Mouse (Mus musculus): ENCODE measurements at regions not wholly inside any gene's neighbourhood (a gene's known extent, or its start where the extent isn't known, plus 50 kb on each side); places are given as distances from the start of the nearest gene placed in this dataset.

- no peak for DNase-seq (ENCODE audit: low spot score)
These were observed 85.1 kb upstream of the Pcdh8 start for GRCm38 (mm10) chr14:79856245-79856644.

- DNase-seq (ENCODE audit: low spot score): no peak
These were observed 83.1 kb upstream of the Pcdh8 start for GRCm38 (mm10) chr14:79854216-79854615.

DNA sequence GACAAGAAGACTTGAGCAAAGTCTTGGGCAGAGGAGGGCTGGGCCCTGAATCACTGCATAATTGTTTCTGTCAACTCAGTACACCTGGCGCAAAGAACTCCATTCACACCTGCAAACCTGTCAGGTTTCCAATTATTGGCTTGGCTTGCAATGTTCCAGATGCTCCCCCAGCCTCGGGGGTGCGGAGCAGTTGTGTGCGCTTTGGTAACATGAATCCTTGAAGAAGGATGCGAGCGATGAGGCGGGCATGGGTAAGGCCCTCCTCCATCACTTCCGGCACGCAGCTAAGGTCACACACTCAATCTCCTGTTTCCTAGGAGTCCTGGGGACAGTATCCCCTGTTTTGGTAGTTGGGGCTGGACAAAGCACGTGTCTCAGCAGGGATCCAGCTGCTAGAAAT is 81.6 kb upstream of the Pcdh8 start:
- no peak for DNase-seq (ENCODE audit: low spot score)

DNA sequence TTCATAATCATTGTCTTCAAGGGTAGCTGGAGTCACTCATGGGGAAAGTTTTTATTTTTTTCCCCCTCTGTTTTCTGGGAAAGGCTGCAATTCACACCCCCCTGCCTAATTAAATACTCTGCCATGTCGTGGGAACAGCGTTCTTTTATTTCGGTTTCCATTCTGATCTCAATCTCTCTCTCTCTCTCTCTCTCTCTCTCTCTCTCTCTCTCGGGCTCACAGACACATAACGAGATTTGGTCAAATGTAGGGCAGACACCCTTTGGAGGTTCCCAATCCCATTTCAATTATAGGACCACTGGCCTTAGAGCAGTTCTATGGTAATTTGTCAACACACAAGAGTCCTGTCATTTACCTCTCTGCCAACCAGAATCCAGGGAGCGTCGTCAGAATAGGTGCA is 80.7 kb upstream of the Pcdh8 start:
- DNase-seq (ENCODE audit: low spot score): no peak

- no peak for DNase-seq (ENCODE audit: low spot score)
These were observed 80.1 kb upstream of the Pcdh8 start for GRCm38 (mm10) chr14:79851231-79851630.

DNA sequence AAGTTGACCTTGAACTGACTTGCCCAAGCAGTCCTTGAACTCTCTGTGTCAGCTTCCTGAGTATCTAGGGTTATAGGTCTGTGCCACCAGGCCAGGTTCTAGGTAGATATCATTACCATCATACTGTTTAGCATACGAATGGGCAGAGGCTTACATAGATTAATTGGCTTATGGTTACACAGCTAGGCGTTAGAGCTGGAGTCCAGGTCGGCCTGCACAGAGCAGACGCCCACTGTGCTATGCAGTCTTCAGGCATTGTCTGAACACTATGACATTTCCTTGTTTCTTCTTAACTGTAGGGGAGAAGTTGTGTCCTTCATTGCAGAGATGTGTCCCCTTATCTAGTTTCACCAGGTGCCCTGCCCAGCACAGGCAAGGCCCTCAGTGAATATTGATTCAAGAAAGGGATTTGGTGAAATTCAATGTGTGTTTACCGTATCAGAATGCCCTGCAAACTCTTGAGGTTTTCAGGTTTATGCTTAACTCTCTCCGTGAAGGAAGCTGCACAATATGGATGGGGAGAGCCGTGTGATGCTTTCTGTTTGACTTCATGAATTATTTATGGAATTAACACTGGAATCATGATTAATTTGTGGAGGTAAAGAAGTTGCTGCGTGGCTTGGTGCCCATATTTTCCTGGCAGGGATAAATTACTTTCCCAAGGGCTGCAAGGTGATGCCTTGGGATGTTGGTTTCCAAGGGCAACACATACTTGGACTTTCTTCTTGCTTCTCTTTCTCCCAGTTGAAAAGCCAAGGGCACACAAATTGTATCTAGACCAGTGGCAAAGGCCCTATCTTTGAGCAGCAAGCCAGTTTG is 78.7 kb upstream of the Pcdh8 start:
- DNase-seq (ENCODE audit: low spot score): no peak

GRCm38 (mm10) chr14:79848116-79848515 is 77.0 kb upstream of the Pcdh8 start:
- no peak for DNase-seq (ENCODE audit: low spot score)

DNA sequence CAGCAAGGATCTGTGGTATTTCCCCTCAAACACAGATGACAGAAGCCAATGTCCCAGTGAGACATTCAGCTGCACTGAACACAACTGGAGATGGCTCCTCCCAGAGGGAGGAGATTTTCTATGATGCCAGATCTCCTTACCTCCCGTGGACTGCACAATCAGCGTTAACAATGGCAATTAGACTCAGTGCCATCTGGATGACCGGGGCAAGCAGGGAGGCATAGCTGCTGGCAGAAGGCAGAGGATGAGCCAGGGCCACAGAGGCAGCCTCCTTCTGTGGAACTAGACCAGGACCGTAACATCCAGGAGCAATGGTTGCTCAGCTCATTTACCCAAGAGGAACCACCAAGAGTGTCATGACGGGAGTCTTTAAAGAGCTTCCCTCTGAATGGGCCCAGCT is 73.2 kb upstream of the Pcdh8 start:
- DNase-seq (ENCODE audit: low spot score): no peak

GRCm38 (mm10) chr14:79843135-79843550 is 72.0 kb upstream of the Pcdh8 start:
- DNase-seq (ENCODE audit: low spot score): no peak

GRCm38 (mm10) chr14:79842734-79843133 is 71.6 kb upstream of the Pcdh8 start:
- no peak for DNase-seq (ENCODE audit: low spot score)

DNA sequence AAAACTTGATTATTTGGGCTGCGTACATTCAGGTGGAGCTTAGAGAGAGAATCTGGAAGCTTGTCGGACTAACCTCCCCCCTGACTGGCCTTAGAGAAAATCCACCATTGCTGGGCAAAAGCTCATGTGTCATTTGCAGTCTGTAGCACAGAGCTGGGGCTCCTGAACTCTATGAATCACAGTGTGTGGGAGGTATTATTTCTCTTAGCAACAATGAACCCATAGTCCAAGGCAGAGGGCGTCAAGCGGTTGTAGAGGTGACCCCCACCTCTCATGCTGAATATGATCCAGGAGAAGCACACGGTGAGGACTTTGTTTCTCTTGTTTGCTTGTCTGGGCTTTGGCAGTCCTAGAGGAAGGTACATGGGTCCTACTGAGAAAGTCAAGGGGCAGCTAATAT is 66.0 kb upstream of the Pcdh8 start:
- DNase-seq (ENCODE audit: low spot score): no peak

DNA sequence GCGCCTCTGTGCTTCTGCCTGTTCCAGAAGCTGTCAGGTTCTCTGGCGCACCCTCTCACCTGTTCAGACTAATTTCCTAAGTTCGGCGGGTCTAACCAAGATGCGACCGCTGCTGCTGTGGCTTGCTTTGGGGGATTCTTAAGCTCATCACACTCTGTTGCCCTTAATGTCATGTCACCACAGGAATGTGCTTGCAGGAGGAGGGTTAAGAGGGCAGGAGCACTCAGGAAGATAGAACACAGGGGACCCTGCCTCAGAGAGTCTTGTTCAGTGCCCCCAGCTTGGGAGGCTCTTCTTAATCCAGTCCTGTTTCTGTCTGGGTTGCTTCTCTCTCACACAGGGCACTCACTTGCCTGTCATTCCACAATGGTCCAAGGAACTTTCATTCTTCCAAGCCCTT is 65.1 kb upstream of the Pcdh8 start:
- no peak for DNase-seq (ENCODE audit: low spot score)

DNA sequence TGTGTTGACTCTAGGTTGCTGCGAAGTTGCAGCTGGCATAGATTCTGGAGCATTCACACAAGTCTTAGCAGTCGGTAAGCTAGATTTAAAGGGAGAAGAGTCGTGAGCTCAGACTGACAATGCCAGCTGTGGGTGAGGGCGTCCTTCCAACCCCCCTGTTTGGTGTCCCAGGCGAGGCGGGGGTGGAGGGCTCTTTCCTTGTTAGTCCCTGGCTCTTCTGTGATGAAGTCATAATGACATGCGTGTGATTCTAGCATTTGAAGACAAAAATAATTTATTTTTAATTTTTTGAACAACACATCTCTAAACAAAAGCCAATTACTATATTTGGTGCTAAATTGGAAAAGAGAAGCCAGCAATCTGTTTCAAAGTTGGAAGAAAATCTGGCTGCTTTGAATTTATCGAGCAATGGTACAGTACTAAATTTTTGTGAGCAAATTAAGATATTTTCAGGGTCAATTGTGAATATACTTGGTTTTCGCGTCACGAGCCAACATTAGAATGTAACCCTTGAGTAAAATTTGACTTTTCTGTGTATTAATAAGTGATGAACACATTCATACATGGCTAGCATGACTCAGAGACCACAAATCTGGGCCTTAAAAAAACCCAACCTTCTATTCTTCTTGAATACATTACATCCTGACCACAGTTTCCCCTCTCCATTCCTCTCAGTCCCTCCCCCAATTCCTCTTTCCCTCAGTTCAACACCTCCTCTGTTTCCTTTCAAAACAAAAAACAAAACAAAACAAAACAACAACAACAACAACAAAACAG is 53.7 kb upstream of the Pcdh8 start:
- no peak for DNase-seq (ENCODE audit: low spot score)

- no peak for DNase-seq (ENCODE audit: low spot score)
These were observed 51.5 kb upstream of the Pcdh8 start for GRCm38 (mm10) chr14:79822453-79823117.

DNA sequence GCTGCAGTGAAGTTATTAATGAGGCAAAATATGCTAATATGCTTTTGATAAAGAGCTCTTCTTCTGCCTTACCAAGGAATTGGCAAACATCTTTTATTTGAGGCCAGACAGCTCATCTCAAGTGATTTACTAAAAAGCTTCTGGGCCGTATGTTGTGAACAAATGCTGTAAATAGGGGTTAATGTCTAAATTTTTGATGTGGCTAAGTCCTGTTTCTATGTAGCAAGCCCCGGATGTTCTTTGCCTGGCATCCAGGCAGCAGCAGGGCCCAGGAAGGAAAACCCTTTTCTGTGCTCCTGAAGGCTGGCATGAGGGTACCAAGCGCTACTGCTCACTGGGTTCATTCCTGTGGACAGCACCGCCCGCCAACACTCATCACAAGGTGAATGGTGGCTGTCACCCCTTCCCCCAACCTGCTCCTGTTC is 50.9 kb upstream of the Pcdh8 start:
- DNase-seq (ENCODE audit: low spot score): no peak

DNA sequence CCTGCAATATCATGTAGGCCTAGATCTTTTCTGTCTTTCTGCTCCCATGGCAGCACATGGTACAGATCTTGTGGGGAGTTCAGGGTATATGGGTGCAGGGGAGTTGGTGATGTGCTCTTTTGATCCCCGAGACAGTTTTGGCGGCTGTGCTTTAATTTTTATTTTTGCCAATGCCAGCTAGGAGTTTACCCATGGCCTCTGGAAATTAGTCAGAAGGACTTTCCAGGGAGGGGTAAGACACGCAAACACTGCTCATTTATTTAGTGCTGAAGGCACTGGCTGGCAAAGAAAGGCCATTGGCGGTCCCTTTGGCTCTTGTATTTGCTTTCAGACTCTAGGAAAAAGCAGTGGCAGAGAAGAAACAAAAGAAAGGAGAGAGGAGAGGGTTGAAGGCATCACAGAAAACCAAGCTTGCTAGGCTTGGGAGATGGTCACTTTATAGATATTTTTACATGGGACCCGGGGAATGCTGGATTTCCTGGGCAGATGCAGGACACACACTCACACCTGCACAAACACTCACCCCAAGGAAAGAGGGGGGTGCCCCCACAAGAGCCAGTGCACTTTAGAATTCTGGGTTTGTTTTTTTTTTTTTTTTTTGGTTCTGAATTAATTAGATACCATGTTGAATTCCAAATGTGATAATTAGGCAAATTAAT is 50.4 kb upstream of the Pcdh8 start:
- no peak for DNase-seq (ENCODE audit: low spot score)
